Mouse (Mus musculus) C2C12 (cell line): ENCODE measurements around the gene Arl15.

ENCODE experiments used
- CTCF ChIP-seq: IDR thresholded peaks from one replicate; pipeline ENCODE4 v1.5.1; 2011; ENCODE audit not compliant: control insufficient read depth, insufficient read depth, insufficient read length
- USF1 ChIP-seq: IDR thresholded peaks from one replicate; pipeline ENCODE4 v1.6.1; 2011; ENCODE audit warnings: low read depth, mild to moderate bottlenecking, control low read depth, moderate library complexity

GRCm38 (mm10) chr13:114162753-114163152 lies 368.4 kb downstream of the Arl15 start:
- TF ChIP-seq CTCF (no peak), USF1 (no peak)
